Mouse (Mus musculus) limb, embryonic 12.5 days (tissue): ENCODE data around the gene Map4k4. TPM values are rescaled to one million over a fixed set of nuclear protein-coding genes. Genes with fewer than 3 reads are reported as not detected.
A peak's percentile ranks its signal among the peaks of the same experiment; 100 is the strongest.

ENCODE experiments used
- ATAC-seq: fragments of 200-750 bp; cut with Nextera tagmentation; 2 replicates; pipeline ENCODE4 v1.8.0; 2017; ENCODE audit warnings: low read depth, moderate TSS enrichment; ENCODE audit not compliant: insufficient number of reproducible peaks, insufficient read depth, low FRiP score, low TSS enrichment
- H3K27ac ChIP-seq: fragments of 300-500 bp; sonication (generic); 2 replicates; pipeline ENCODE4 v1.5.1; 2016; ENCODE audit warnings: mild to moderate bottlenecking, moderate library complexity
- H3K27me3 ChIP-seq: fragments of 300-500 bp; sonication (generic); 2 replicates; pipeline ENCODE4 v1.6.1; 2016; ENCODE audit warnings: mild to moderate bottlenecking, moderate library complexity
- H3K36me3 ChIP-seq: fragments of 300-500 bp; sonication (generic); 2 replicates; pipeline ENCODE4 v1.6.1; 2016; ENCODE audit warnings: mild to moderate bottlenecking, moderate library complexity
- H3K4me1 ChIP-seq: fragments of 300-500 bp; sonication (generic); replicated peaks from 2 replicates; pipeline ENCODE4 v1.6.1; 2016
- H3K4me2 ChIP-seq: fragments of 300-500 bp; sonication (generic); 2 replicates; pipeline ENCODE4 v1.6.1; 2016; ENCODE audit warnings: mild to moderate bottlenecking, moderate library complexity
- H3K4me3 ChIP-seq: fragments of 300-500 bp; sonication (generic); replicated peaks from 2 replicates; pipeline ENCODE4 v1.5.1; 2016; ENCODE audit warnings: mild to moderate bottlenecking
- H3K9ac ChIP-seq: fragments of 300-500 bp; sonication (generic); replicated peaks from 2 replicates; pipeline ENCODE4 v1.6.1; 2016; ENCODE audit warnings: mild to moderate bottlenecking, moderate library complexity
- H3K9me3 ChIP-seq: fragments of 300-500 bp; sonication (generic); 2 replicates; pipeline ENCODE4 v1.6.1; 2016; ENCODE audit warnings: mild to moderate bottlenecking, moderate library complexity
- WGBS: fragments of 180-500 bp; shearing (Covaris S2); methylation state at CpG from one replicate; pipeline ENCODE4 v1.1.7; 2016; 5-methylcytosine and 5-hydroxymethylcytosine counted together
- polyA plus RNA-seq: library from polyadenylated mRNA; unstranded; fragments of >200 nt; fragmentation: Nextera tagmentation; extraction: Ambion mirVana; gene quantifications from 2 replicates; pipeline ENCODE4 v1.2.1, GENCODE M21; 2016

Map4k4 gene
- polyA plus RNA-seq, 1 experiment from 2014 or later, result 62.6 TPM

GRCm38 (mm10) chr1:39949205-39949604 lies 48.5 kb downstream of the Map4k4 start:
- no peak overlapping the region for H3K4me2 ChIP-seq
- H3K9me3 ChIP-seq, result no peaks in the 10 kb centered on the region
- peaks cover 92% of the 10 kb centered on the region for H3K4me1 ChIP-seq
- WGBS, result 23% methylated on average over 5 of the region's 5 CpGs
- H3K36me3 ChIP-seq, result no peaks in the 10 kb centered on the region
- H3K27me3 ChIP-seq, result no peaks in the 10 kb centered on the region
- ATAC-seq, result no peak
- H3K27ac ChIP-seq, result peak overlapping the region; percentile 7; the same call in 1 of the 2 replicates
- H3K9ac ChIP-seq, result no peak overlapping the region
- no peak overlapping the region for H3K4me3 ChIP-seq

- Histone ChIP-seq H3K9me3 (no peaks in the 10 kb centered on the region), H3K4me1 (peaks cover 86% of the 10 kb centered on the region), H3K4me2 (no peak overlapping the region), H3K9ac (no peak overlapping the region), H3K27me3 (no peaks in the 10 kb centered on the region), H3K36me3 (no peaks in the 10 kb centered on the region), H3K4me3 (no peak overlapping the region), H3K27ac (no peak overlapping the region)
- 37% methylated on average over 10 of the region's 10 CpGs for WGBS
- ATAC-seq, result no peak
These were observed 49.2 kb downstream of the Map4k4 start for GRCm38 (mm10) chr1:39949790-39950462.

DNA sequence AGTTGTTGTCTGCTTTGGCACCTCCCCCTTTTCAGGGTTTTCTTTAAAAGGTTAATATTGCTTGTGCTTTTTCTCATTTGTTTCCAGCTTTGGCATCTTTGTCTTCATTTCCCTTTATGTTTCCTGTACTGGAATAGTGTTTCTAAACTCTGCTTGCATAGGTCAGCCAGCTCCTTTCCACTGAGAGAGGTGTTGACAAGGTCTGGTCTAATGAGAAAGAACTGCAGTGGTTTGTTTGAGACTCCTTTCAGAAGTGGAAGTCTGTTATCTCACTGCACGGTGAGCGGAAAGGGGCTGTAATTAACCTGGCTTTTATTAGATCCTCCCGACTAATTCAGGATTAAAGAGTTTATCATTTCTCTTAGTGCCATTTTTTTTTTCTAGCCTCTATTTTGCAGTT lies 49.9 kb downstream of the Map4k4 start:
- H3K9ac ChIP-seq, result no peak overlapping the region
- no peaks in the 10 kb centered on the region for H3K27me3 ChIP-seq
- ATAC-seq, result no peak
- H3K4me1 ChIP-seq, result peaks cover 89% of the 10 kb centered on the region
- H3K4me3 ChIP-seq, result no peak overlapping the region
- no peaks in the 10 kb centered on the region for H3K9me3 ChIP-seq
- WGBS, result 29% methylated on average over 3 of the region's 3 CpGs
- no peak overlapping the region for H3K4me2 ChIP-seq
- H3K36me3 ChIP-seq, result no peaks in the 10 kb centered on the region
- H3K27ac ChIP-seq, result no peak overlapping the region

GRCm38 (mm10) chr1:39954652-39955051 lies 53.9 kb downstream of the Map4k4 start:
- 84% methylated on average over 3 of the region's 3 CpGs for WGBS
- no peak for ATAC-seq
- Histone ChIP-seq H3K9ac (no peak overlapping the region), H3K9me3 (no peaks in the 10 kb centered on the region), H3K4me2 (no peak overlapping the region), H3K4me3 (no peak overlapping the region), H3K4me1 (peaks cover 79% of the 10 kb centered on the region), H3K36me3 (no peaks in the 10 kb centered on the region), H3K27me3 (no peaks in the 10 kb centered on the region), H3K27ac (no peak overlapping the region)

DNA sequence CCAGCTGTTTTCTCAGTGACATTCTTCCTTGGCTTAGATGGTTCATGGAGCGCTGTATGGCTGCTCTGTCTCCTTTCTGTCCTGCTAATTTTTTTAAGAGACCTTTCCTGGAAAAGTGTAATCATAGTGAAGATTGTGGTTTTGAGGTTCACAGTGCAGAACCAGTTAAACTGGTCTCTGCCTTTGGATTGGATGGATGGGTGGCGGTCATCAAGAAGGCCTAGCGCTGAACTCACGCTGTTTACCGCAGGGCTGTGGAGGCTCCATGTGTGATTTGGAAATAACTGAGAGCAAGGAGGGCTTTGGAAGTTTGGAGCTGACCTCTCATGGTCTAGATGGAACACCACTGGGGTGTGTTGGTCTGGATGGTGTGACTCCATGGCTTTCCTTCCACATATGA lies 56.0 kb downstream of the Map4k4 start:
- Histone ChIP-seq H3K4me2 (no peak overlapping the region), H3K9me3 (no peaks in the 10 kb centered on the region), H3K36me3 (peaks cover 1% of the 10 kb centered on the region; the same call in 1 of the 2 replicates), H3K27ac (no peak overlapping the region), H3K4me1 (peaks cover 73% of the 10 kb centered on the region), H3K27me3 (no peaks in the 10 kb centered on the region), H3K9ac (no peak overlapping the region), H3K4me3 (no peak overlapping the region)
- WGBS, result 74% methylated on average over 5 of the region's 5 CpGs
- no peak for ATAC-seq

DNA sequence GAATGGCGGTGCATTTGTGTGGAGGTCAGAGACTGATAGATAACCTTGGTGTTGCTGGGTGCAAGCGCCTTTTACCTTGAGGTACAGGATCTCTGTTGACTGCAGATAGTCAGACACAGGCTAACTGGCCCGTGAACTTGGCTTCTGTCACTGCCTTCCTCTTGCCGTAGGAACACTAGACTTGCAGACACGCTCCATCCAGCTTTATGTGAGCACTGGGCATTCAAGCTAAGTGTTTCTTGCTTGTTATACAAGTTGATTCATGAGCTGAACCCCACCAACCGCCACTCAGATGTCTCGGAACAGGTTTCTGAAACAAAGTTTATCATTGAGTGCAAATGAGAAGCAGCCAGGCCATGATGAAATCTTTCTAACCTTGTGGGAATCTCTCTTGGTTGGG lies 57.3 kb downstream of the Map4k4 start:
- WGBS, result 84% methylated on average over 7 of the region's 7 CpGs
- peaks cover 70% of the 10 kb centered on the region for H3K4me1 ChIP-seq
- no peak for ATAC-seq
- H3K36me3 ChIP-seq, result peaks cover 14% of the 10 kb centered on the region
- H3K9ac ChIP-seq, result no peak overlapping the region
- no peaks in the 10 kb centered on the region for H3K27me3 ChIP-seq
- H3K9me3 ChIP-seq, result no peaks in the 10 kb centered on the region
- H3K27ac ChIP-seq, result no peak overlapping the region
- no peak overlapping the region for H3K4me3 ChIP-seq
- H3K4me2 ChIP-seq, result no peak overlapping the region

DNA sequence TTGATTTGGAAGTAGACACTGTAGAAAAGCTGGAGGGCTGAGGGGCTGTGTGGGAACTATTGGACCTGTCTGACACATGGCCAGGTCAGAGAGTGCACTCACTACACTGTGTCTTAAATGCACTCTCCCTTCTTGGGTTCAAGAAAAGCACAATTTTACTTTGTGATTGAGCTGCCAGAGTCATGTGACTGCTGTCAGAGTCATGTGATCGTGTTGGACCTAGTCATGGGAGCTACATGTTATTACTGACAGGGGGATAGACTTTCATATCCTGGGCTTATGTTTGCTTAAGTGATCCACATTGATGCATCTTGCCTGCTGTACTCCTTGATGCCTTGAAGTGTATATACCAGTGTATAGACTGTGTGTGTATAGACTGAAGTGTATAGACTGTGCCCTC lies 59.9 kb downstream of the Map4k4 start:
- Histone ChIP-seq H3K27me3 (no peaks in the 10 kb centered on the region), H3K27ac (no peak overlapping the region), H3K9ac (no peak overlapping the region), H3K4me1 (peaks cover 63% of the 10 kb centered on the region), H3K36me3 (peaks cover 40% of the 10 kb centered on the region), H3K4me2 (no peak overlapping the region), H3K9me3 (no peaks in the 10 kb centered on the region), H3K4me3 (no peak overlapping the region)
- 100% methylated on average over 1 of the region's 1 CpGs for WGBS
- ATAC-seq, result no peak

DNA sequence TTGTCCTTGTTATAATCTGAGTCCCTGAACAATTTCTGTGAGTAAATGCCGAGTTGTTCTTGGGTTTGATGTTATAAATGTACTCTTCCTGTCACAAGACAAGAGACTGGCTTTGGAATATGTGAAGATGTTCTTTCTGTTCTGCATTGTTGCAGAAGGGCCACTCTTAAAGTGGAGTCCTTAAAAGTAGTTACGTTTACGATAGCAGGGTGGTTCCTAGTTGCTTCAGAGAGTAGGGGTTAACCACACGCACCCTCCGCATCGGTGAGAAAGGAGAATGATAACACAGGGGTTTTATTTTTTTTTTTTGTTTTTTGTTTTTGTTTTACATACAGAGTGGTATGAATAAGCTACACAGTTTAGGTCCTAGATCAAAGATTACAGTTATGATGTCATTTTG lies 60.4 kb downstream of the Map4k4 start:
- Histone ChIP-seq H3K4me2 (no peak overlapping the region), H3K36me3 (peaks cover 43% of the 10 kb centered on the region), H3K9ac (no peak overlapping the region), H3K27ac (no peak overlapping the region), H3K27me3 (no peaks in the 10 kb centered on the region), H3K4me1 (peaks cover 59% of the 10 kb centered on the region), H3K9me3 (no peaks in the 10 kb centered on the region), H3K4me3 (no peak overlapping the region)
- WGBS, result 94% methylated on average over 6 of the region's 6 CpGs
- ATAC-seq, result no peak

- peaks cover 47% of the 10 kb centered on the region for H3K36me3 ChIP-seq
- H3K4me1 ChIP-seq, result peaks cover 51% of the 10 kb centered on the region
- no peak overlapping the region for H3K4me3 ChIP-seq
- H3K27ac ChIP-seq, result no peak overlapping the region; the same call in 1 of the 2 replicates
- H3K4me2 ChIP-seq, result no peak overlapping the region
- WGBS, result 67% methylated on average over 4 of the region's 4 CpGs
- no peaks in the 10 kb centered on the region for H3K27me3 ChIP-seq
- no peak for ATAC-seq
- no peaks in the 10 kb centered on the region for H3K9me3 ChIP-seq
- no peak overlapping the region for H3K9ac ChIP-seq
These were observed 61.6 kb downstream of the Map4k4 start for GRCm38 (mm10) chr1:39962321-39962720.

- peaks cover 48% of the 10 kb centered on the region for H3K36me3 ChIP-seq
- peak overlapping the region; percentile 29; the same call in 1 of the 2 replicates for H3K27ac ChIP-seq
- H3K9ac ChIP-seq, result no peak overlapping the region
- WGBS, result 83% methylated on average over 8 of the region's 8 CpGs
- no peaks in the 10 kb centered on the region for H3K27me3 ChIP-seq
- no peak overlapping the region for H3K4me2 ChIP-seq
- no peaks in the 10 kb centered on the region for H3K9me3 ChIP-seq
- peaks cover 46% of the 10 kb centered on the region for H3K4me1 ChIP-seq
- H3K4me3 ChIP-seq, result no peak overlapping the region
- no peak for ATAC-seq
These were observed 62.1 kb downstream of the Map4k4 start for GRCm38 (mm10) chr1:39962840-39963239.

DNA sequence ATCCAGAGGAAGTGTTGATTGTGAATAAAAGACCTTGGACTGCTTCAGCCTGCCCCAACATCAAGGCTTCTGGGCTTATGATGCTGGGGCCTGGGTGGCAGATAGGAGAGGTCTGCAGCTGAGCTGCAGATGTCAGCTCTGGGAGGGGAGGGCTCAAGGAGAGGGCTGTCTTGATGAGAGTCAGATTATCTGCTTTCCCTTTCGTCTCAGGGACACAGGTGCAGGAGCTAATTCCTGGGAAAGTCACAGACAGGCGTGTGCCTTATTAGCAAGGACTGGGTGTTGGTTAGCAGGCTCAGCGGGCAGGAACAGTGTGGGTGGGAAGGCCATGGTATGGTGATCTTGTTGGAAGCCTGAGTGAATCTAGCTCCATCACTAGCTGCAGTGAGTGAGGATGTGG lies 63.1 kb downstream of the Map4k4 start:
- no peak for ATAC-seq
- 76% methylated on average over 3 of the region's 3 CpGs for WGBS
- peaks cover 42% of the 10 kb centered on the region for H3K4me1 ChIP-seq
- H3K27ac ChIP-seq, result no peak overlapping the region
- H3K9ac ChIP-seq, result no peak overlapping the region
- H3K4me2 ChIP-seq, result no peak overlapping the region
- no peak overlapping the region for H3K4me3 ChIP-seq
- H3K9me3 ChIP-seq, result no peaks in the 10 kb centered on the region
- H3K36me3 ChIP-seq, result peaks cover 52% of the 10 kb centered on the region
- no peaks in the 10 kb centered on the region for H3K27me3 ChIP-seq

GRCm38 (mm10) chr1:39964427-39964826 lies 63.7 kb downstream of the Map4k4 start:
- Histone ChIP-seq H3K9ac (no peak overlapping the region), H3K9me3 (no peaks in the 10 kb centered on the region), H3K36me3 (peaks cover 52% of the 10 kb centered on the region), H3K4me1 (peaks cover 36% of the 10 kb centered on the region), H3K4me2 (no peak overlapping the region), H3K27me3 (no peaks in the 10 kb centered on the region), H3K4me3 (no peak overlapping the region), H3K27ac (no peak overlapping the region)
- 85% methylated on average over 2 of the region's 2 CpGs for WGBS
- no peak for ATAC-seq
